Mouse (Mus musculus) CH12.LX (cell line): ENCODE measurements around the gene Trpc1. TPM values are rescaled to one million over a fixed set of nuclear protein-coding genes. Genes with fewer than 3 reads are reported as not detected.
A peak's percentile ranks its signal among the peaks of the same experiment; 100 is the strongest.

Experiments
- DNase-seq: peaks from one replicate; pipeline ENCODE4 v3.0.0-alpha.2; 2013; ENCODE audit errors: extremely low read depth
- H3K27ac ChIP-seq: 2 replicates; pipeline ENCODE4 v1.5.1; 2012; ENCODE audit warnings: low read depth, mild to moderate bottlenecking, control low read depth, moderate library complexity; ENCODE audit not compliant: insufficient read depth
- H3K27me3 ChIP-seq: replicated peaks from 2 replicates; pipeline ENCODE3; 2012; ENCODE audit warnings: inconsistent platforms
- H3K36me3 ChIP-seq, 2 experiments: replicated peaks in 1 of 2; 2 replicates each; pipeline versions ENCODE3 to v1.6.1; 2012; ENCODE audit warnings: inconsistent platforms in 1 of 2, low read length in 1 of 2, mild to moderate bottlenecking in 1 of 2, mixed read lengths in 1 of 2, moderate library complexity in 1 of 2; ENCODE audit not compliant: control insufficient read depth in 1 of 2, insufficient read depth in 1 of 2
- H3K4me1 ChIP-seq, 2 experiments: 2 replicates each; pipeline ENCODE4 v1.6.1; 2012; ENCODE audit warnings: inconsistent platforms in 1 of 2, moderate library complexity in 1 of 2; ENCODE audit not compliant: insufficient read depth in 2 of 2, control insufficient read depth in 1 of 2
- H3K4me2 ChIP-seq: 2 replicates; pipeline ENCODE4 v1.6.1; 2012; ENCODE audit warnings: low read depth, mild to moderate bottlenecking, control low read depth; ENCODE audit not compliant: poor library complexity, insufficient read depth, severe bottlenecking
- H3K4me3 ChIP-seq, 3 experiments: fragments of 150-350 bp in 1 of 3; sonication (generic) in 1 of 3; replicated peaks in 1 of 3; 2 replicates each; pipeline versions ENCODE3 to v1.5.1; 2011 to 2012; ENCODE audit warnings: low read depth in 2 of 3, low read length in 2 of 3, mild to moderate bottlenecking in 2 of 3, moderate library complexity in 2 of 3, control low read depth in 1 of 3, improper control_type of control experiment in 1 of 3, inconsistent platforms in 1 of 3, mixed read lengths in 1 of 3; ENCODE audit not compliant: poor library complexity in 1 of 3
- H3K79me2 ChIP-seq: replicated peaks from 2 replicates; pipeline ENCODE4 v1.6.1; 2012; ENCODE audit warnings: mild to moderate bottlenecking, moderate library complexity; ENCODE audit not compliant: control insufficient read depth, poor library complexity, insufficient read depth, severe bottlenecking; ENCODE audit errors: extremely low read depth
- H3K9ac ChIP-seq: 2 replicates; pipeline ENCODE4 v1.6.1; 2012; ENCODE audit warnings: low read depth, mild to moderate bottlenecking, control low read depth, moderate library complexity; ENCODE audit not compliant: insufficient read depth
- H3K9me3 ChIP-seq: replicated peaks from 2 replicates; pipeline ENCODE3; 2012; ENCODE audit warnings: low read length, inconsistent platforms, mixed read lengths
- BHLHE40 ChIP-seq: IDR thresholded peaks from 2 replicates; pipeline ENCODE4 v1.6.1; 2011; ENCODE audit warnings: mild to moderate bottlenecking, low read depth, low read length, improper control_type of control experiment
- CHD1 ChIP-seq: IDR thresholded peaks from 2 replicates; pipeline ENCODE4 v1.6.1; 2012; ENCODE audit warnings: low read depth, low read length, improper control_type of control experiment, inconsistent platforms
- CTCF ChIP-seq, 2 experiments: IDR thresholded peaks in 1 of 2; conservative IDR thresholded peaks in 1 of 2; 2 replicates each; pipeline ENCODE4 v1.5.1; 2011 to 2012; ENCODE audit warnings: low read depth in 2 of 2, low read length in 2 of 2, improper control_type of control experiment in 1 of 2, inconsistent platforms in 1 of 2, mild to moderate bottlenecking in 1 of 2, moderate library complexity in 1 of 2
- ELF1 ChIP-seq: IDR thresholded peaks from 2 replicates; pipeline ENCODE4 v1.6.1; 2014; ENCODE audit warnings: low read depth, mild to moderate bottlenecking, inconsistent platforms, low read length, improper control_type of control experiment
- EP300 ChIP-seq: IDR thresholded peaks from 2 replicates; pipeline ENCODE4 v1.6.1; 2011; ENCODE audit warnings: low read length, improper control_type of control experiment
- IRF4 ChIP-seq: IDR thresholded peaks from 2 replicates; pipeline ENCODE4 v1.6.1; 2014; ENCODE audit warnings: low read depth, mild to moderate bottlenecking, inconsistent platforms, low read length, improper control_type of control experiment
- JUN ChIP-seq: IDR thresholded peaks from 2 replicates; pipeline ENCODE4 v1.6.1; 2011; ENCODE audit warnings: low read depth, mild to moderate bottlenecking, low read length, improper control_type of control experiment, moderate library complexity; ENCODE audit not compliant: insufficient read depth
- JUND ChIP-seq: conservative IDR thresholded peaks from 2 replicates; pipeline ENCODE4 v1.6.1; 2011; ENCODE audit warnings: low read depth, low read length, improper control_type of control experiment
- KAT2A ChIP-seq: IDR thresholded peaks from 2 replicates; pipeline ENCODE4 v1.6.1; 2012; ENCODE audit warnings: low read length, improper control_type of control experiment, inconsistent platforms; ENCODE audit not compliant: insufficient replicate concordance
- MAFK ChIP-seq: IDR thresholded peaks from 2 replicates; pipeline ENCODE4 v1.6.1; 2011; ENCODE audit warnings: low read length, improper control_type of control experiment; ENCODE audit not compliant: insufficient replicate concordance
- MAX ChIP-seq: IDR thresholded peaks from 2 replicates; pipeline ENCODE4 v1.6.1; 2011; ENCODE audit warnings: low read length, improper control_type of control experiment
- MAZ ChIP-seq: IDR thresholded peaks from 2 replicates; pipeline ENCODE4 v1.6.1; 2012; ENCODE audit warnings: low read depth, mild to moderate bottlenecking, inconsistent platforms, low read length, improper control_type of control experiment, moderate library complexity
- MYC ChIP-seq: IDR thresholded peaks from 2 replicates; pipeline ENCODE4 v1.6.1; 2011; ENCODE audit warnings: low read depth, mild to moderate bottlenecking, improper control_type of control experiment, low read length
- NELFE ChIP-seq: IDR thresholded peaks from 2 replicates; pipeline ENCODE4 v1.6.1; 2011; ENCODE audit warnings: low read depth, low read length, improper control_type of control experiment
- NRF1 ChIP-seq: IDR thresholded peaks from 2 replicates; pipeline ENCODE4 v1.6.1; 2014; ENCODE audit warnings: low read depth, mild to moderate bottlenecking, inconsistent platforms, low read length, improper control_type of control experiment, moderate library complexity
- PAX5 ChIP-seq: IDR thresholded peaks from 2 replicates; pipeline ENCODE4 v1.6.1; 2012; ENCODE audit warnings: low read length, inconsistent platforms, mixed read lengths
- RAD21 ChIP-seq: IDR thresholded peaks from 2 replicates; pipeline ENCODE4 v1.6.1; 2011; ENCODE audit warnings: low read depth, mild to moderate bottlenecking, low read length, improper control_type of control experiment, moderate library complexity
- SIN3A ChIP-seq: IDR thresholded peaks from 2 replicates; pipeline ENCODE4 v1.6.1; 2012; ENCODE audit warnings: low read length, improper control_type of control experiment, inconsistent platforms
- SMC3 ChIP-seq: IDR thresholded peaks from 2 replicates; pipeline ENCODE4 v1.6.1; 2011; ENCODE audit warnings: low read depth, low read length, improper control_type of control experiment
- TBP ChIP-seq: conservative IDR thresholded peaks from 2 replicates; pipeline ENCODE4 v1.6.1; 2011; ENCODE audit warnings: low read depth, low read length, improper control_type of control experiment
- UBTF ChIP-seq: IDR thresholded peaks from 2 replicates; pipeline ENCODE4 v1.6.1; 2012; ENCODE audit warnings: low read depth, mild to moderate bottlenecking, inconsistent platforms, low read length, improper control_type of control experiment, moderate library complexity
- USF2 ChIP-seq: conservative IDR thresholded peaks from 2 replicates; pipeline ENCODE4 v1.6.1; 2011; ENCODE audit warnings: low read depth, low read length, improper control_type of control experiment
- ZKSCAN1 ChIP-seq: IDR thresholded peaks from 2 replicates; pipeline ENCODE4 v1.6.1; 2012; ENCODE audit warnings: low read depth, inconsistent platforms, low read length, improper control_type of control experiment, borderline replicate concordance
- ZMIZ1 ChIP-seq: IDR thresholded peaks from 2 replicates; pipeline ENCODE4 v1.6.1; 2012; ENCODE audit warnings: low read depth, mild to moderate bottlenecking, inconsistent platforms, low read length, improper control_type of control experiment
- dilution Hi-C: fragments of 300-500 bp; cut with MboI; formaldehyde crosslinking; loops from 2 replicates; pipeline ENCODE4 v1.14.3; 2020; ENCODE audit warnings: low sequenced_read_pairs; ENCODE audit not compliant: extremely low pct_unique_long_range_greater_than_20kb, extremely low pct_ligation_motif_present
- in situ Hi-C: fragments of 300-500 bp; cut with MboI; formaldehyde crosslinking; loops from 3 replicates; pipeline ENCODE4 v1.14.3; 2019; ENCODE audit warnings: low sequenced_read_pairs, low pct_ligation_motif_present, low pct_unique_long_range_greater_than_20kb, mixed read lengths
- polyA plus RNA-seq: library from polyadenylated mRNA; unstranded; fragments of >175 nt; gene quantifications from 2 replicates; pipeline ENCODE4 v1.2.1, GENCODE M21; 2012; ENCODE audit warnings: low read depth; ENCODE audit not compliant: insufficient read length
- total RNA-seq, 2 experiments: library from RNA; depleted of rRNA; stranded (reverse); fragments of 300-350 nt in 1 of 2; fragments of >200 nt in 1 of 2; gene quantifications; 2 replicates each; pipeline ENCODE4 v1.2.3; 2012 to 2014

The Trpc1 gene
- total and polyA plus RNA-seq, 3 experiments = not detected

DNA sequence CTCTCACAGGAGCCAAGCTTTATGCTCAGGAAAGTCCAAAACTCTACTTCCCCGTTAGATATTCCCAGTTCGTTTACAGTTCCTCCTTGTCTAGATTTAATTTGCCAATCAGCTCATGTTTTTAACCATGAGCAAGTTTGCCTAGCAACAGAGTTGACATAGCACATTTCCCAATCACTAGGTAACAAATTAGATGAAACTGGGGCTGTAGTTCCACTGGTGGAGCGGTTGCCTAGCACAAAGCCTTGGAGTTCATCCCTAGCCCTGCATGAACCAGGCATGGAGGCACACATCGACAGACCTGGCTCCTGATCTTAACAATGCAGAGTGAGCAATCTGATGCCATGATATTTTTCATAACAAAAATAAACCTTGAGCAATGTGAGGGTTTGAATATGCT is 50.9 kb downstream of the Trpc1 start:
- dilution Hi-C loops (no loop called here), in situ Hi-C loops (loop anchor here (25.0 kb wide), 1 partner anchor 138 kb away; the partner anchor contains the start of gene Pls1)
- no peaks in the 10 kb centered on the region for H3K79me2 ChIP-seq
- H3K27me3 ChIP-seq = no peaks in the 10 kb centered on the region
- no peaks in the 10 kb centered on the region for H3K9me3 ChIP-seq
- no peak overlapping the region for H3K9ac ChIP-seq
- no peak overlapping the region for H3K4me2 ChIP-seq
- no peak overlapping the region for H3K27ac ChIP-seq
- TF ChIP-seq IRF4 = no peak
- TF ChIP-seq USF2 = no peak
- no peak for TF ChIP-seq EP300
- no peak for TF ChIP-seq PAX5
- TF ChIP-seq ELF1 = no peak
- no peaks in the 10 kb centered on the region for H3K36me3 ChIP-seq
- H3K4me3 ChIP-seq = no peak overlapping the region
- H3K4me1 ChIP-seq = no peaks in the 10 kb centered on the region; a peak in 1 of 4 replicates
- no peak for DNase-seq

DNA sequence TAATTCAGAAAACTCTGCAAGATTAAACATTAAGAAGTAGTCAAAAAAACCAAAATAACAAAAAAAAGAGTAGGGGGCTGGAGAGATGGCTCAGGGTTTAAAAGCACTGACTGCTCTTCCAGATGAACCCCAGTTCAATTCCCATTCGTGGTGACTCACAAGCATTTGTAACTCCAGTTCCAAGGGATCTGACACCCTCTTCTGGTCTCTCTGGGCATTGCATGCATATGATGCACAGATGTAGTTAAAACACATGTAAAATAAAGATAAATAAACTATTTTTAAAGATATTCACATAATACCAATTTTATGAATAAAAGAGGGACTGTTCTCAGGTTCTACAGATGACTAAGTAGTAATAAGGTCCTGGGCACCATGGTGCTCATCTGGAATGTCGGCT is 52.4 kb downstream of the Trpc1 start:
- Histone ChIP-seq H3K27me3 (no peaks in the 10 kb centered on the region), H3K36me3 (no peaks in the 10 kb centered on the region), H3K4me3 (no peak overlapping the region), H3K27ac (no peak overlapping the region), H3K4me2 (no peak overlapping the region)
- in situ Hi-C loops = loop anchor here (25.0 kb wide), 1 partner anchor 139 kb away; the partner anchor contains the start of gene Pls1
- DNase-seq = peak; percentile 39
- dilution Hi-C loops = no loop called here
- TF ChIP-seq CHD1 = no peak
- TF ChIP-seq SMC3 = peak; percentile 54
- no peak for TF ChIP-seq EP300
- TF ChIP-seq JUND = no peak
- no peak for TF ChIP-seq JUN
- no peak for TF ChIP-seq KAT2A
- TF ChIP-seq ZKSCAN1 = no peak
- peak; percentile 76 for TF ChIP-seq RAD21
- TF ChIP-seq ELF1 = no peak
- TF ChIP-seq UBTF = no peak
- no peak for TF ChIP-seq BHLHE40
- TF ChIP-seq CTCF (conservative IDR thresholded peaks at IDR 0.05 in 1 of 2, IDR thresholded peaks at IDR 0.05 in 1 of 2; ENCODE audit: low read depth in 2 of 2, low read length in 2 of 2) = peak; percentile 29 to 72; a peak in 3 of 4 replicates
- TF ChIP-seq PAX5 = no peak
- no peak for TF ChIP-seq NELFE
- TF ChIP-seq IRF4 = no peak
- no peak for TF ChIP-seq TBP
- no peak for TF ChIP-seq NRF1
- TF ChIP-seq MAFK = no peak
- TF ChIP-seq MYC = no peak
- no peak for TF ChIP-seq MAZ
- no peak for TF ChIP-seq SIN3A
- no peak for TF ChIP-seq ZMIZ1
- no peak for TF ChIP-seq MAX
- TF ChIP-seq, all 38 proteins: peak for 3
- H3K9me3 ChIP-seq = no peaks in the 10 kb centered on the region
- no peak overlapping the region for H3K9ac ChIP-seq
- H3K4me1 ChIP-seq = no peaks in the 10 kb centered on the region; a peak in 1 of 4 replicates
- no peaks in the 10 kb centered on the region for H3K79me2 ChIP-seq
